Mouse (Mus musculus): Measurements from ENCODE around the gene Sh3gl2.

GRCm38 (mm10) chr4:85402823-85403222 lies 197.9 kb downstream of the Sh3gl2 start:
- TF ChIP-seq POLR2A (IDR thresholded peaks at IDR 0.05; ENCODE audit: low read depth, low read length) (no peak), MAZ (IDR thresholded peaks at IDR 0.05; ENCODE audit: low read depth, low read length) (no peak), KAT2A (IDR thresholded peaks at IDR 0.05; ENCODE audit: insufficient replicate concordance, low read length) (no peak), CTCF (conservative IDR thresholded peaks at IDR 0.05 in 1 of 2, IDR thresholded peaks at IDR 0.05 in 1 of 2; ENCODE audit: low read depth in 2 of 2, low read length in 2 of 2) (0 out of 4 replicates have a peak, but pooled peaks of 1 of the 2 experiments have one; percentile 14), EP300 (IDR thresholded peaks at IDR 0.05; ENCODE audit: low read length) (no peak), JUND (conservative IDR thresholded peaks at IDR 0.05; ENCODE audit: low read depth, low read length) (no peak), SIN3A (IDR thresholded peaks at IDR 0.05; ENCODE audit: low read length) (no peak), MAX (IDR thresholded peaks at IDR 0.05; ENCODE audit: low read length) (no peak), CHD2 (IDR thresholded peaks at IDR 0.05; ENCODE audit: low read length) (no peak), ZC3H11A (IDR thresholded peaks at IDR 0.05; ENCODE audit: low read depth, low read length) (no peak), RAD21 (IDR thresholded peaks at IDR 0.05; ENCODE audit: low read depth, low read length) (no peak), ZNF384 (IDR thresholded peaks at IDR 0.05; ENCODE audit: low read depth, low read length) (no peak)
